Mouse (Mus musculus) adrenal gland, postnatal 25 days (tissue): ENCODE measurements at regions not wholly inside any gene's neighbourhood (a gene's known extent, or its start where the extent isn't known, plus 50 kb on each side); places are given as distances from the start of the nearest gene placed in this dataset.

Source experiments
- DNase-seq: peaks from one replicate; pipeline ENCODE4 v3.0.0; 2021; ENCODE audit warnings: mixed read lengths

DNA sequence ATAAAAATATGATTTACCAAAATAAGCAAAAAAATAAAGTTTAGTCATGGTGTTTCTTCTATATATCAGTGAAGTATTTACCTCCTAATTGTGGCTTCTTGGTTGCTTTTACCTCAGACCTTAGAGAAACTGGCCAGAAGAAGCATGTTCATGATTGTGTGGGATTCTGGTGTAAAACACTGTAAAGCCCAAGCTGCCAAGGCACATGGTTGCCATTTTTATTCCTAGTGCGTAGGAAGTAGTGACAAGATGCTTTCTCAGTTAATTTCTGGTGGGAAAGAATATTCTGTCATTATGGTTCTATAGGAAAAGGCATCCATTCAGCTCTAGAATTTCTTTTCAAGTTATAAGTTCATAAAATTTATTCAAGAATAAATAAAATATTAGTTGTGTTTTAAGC is 805.2 kb downstream of the Olfm4 start:
- no peak for DNase-seq

DNA sequence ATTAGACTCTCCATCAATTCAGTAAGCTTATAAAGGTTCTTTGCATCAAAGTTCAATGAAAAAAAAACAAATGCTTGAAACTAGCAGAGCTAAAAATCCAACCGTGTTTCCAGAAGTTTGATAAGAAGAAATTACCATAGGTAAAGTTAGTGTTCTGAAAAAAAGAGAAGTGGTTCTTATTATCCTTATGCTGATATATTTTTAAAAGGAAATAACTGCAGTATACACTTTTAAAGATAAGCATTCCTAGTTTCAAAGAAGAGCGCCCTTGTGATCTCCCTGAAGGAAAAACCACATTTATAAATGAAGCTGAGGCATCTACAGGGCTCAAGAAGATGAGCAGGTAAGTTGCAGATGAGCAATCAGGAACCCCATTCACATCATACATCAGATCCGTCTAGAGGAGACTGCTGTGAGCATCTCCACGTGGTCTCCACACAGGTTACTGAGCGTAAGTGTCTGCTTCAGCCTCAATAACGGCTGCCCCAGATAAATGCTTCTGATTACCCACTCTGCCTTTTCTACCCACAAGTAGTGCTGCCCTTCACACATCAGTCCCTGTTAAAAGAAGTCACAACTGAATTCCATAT is 815.6 kb downstream of the Olfm4 start:
- no peak for DNase-seq

DNA sequence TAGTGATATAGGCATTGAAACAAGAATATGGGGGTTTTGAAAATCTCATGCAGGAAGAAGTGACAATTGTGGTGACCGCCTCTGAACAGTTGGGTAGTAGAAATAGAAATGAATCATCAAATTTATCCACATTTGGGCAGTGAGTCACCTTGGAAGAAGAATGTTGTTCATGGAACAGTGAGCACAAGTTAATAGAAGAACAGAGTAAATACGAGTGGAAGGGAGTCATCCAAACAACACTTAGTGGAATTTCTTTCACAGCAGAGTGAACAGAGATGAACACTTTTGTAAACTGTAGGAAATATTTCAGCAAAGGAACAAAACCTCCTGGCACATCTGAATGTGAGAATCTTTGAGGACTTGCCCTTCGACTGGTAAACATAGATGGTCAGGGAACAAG is 846.6 kb downstream of the Olfm4 start:
- DNase-seq, result no peak

DNA sequence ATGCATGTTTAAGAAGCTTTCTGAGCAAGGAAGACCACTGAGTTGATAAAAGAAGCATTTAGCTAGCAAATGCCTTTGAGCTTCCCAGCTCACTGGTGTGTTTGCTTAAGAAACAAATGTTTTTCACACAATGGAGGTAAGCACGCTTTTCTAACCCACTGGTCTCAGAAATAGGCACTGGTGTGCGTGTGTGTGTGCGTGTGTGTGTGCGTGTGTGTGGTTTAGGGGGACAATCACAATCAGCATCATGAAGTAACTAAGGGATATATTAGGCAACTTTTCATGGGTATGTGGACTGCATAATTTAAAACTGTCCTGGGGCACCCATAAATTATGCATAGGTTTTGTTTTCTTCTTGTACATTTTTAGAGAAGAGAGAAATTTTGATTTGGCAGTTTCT is 860.7 kb downstream of the Olfm4 start:
- DNase-seq, result no peak

DNA sequence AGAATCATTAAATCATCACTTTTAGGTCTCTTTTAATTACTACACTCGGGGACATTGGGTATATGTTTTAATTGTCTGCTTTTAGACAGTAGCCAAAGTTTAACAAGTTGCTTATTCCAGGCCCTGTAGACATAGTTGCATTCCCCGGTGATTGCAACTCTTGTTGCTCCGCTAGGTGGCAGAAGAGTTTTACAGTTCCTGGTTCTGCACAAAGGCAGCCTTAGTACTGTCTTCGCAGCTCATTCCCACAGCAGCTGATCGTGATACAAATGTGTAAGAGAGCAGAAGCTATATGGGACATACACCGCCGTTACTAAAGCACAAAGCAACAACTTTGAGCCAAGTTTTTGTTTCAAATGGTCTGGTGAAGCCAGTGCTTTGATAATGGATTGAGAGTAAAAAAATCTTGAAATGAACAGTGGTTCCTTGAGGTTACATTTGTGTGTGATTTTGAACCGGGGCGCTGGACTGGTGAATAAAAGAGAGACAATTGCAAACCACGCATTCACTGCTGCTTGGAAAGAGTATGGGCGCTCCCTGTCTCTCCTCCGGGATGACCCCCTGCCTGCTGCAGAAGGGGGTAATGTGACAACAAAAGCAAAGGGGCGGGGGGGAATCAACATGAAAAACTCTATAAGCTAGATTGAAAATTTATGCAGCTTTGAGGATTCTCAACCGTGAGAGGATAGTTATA is 861.8 kb downstream of the Olfm4 start:
- peak; percentile 57 for DNase-seq

DNA sequence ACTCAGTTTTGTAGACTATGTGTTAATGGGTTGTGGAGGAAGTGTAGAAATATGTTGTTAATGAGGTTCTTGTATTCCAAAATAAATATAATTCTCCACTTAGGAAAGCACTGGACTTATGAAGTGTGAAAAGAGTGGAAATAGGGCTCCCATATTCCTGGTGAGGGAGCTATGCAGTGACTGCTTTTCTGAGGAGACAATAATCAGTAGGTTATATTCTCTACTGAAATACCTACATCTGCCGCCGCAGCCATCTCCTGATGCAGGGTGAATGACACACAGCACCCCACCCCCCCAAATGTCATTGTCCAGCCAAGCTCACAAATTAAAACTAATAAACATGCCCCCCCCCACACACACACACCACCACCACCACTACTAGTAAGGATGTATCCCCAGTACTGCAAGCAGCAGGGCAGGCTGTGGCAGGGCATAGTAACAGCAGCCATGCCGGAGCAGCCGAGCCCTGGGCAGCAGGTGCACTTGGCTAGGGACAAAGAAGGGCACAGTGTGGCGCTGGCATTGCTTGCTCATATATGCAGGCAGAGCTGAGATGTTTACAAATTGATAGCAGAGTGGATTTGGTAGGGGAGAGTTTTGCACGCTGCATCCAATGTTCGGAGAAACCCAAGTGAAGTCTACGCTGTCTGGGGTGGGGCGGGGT is 862.7 kb downstream of the Olfm4 start:
- no peak for DNase-seq
